Mouse (Mus musculus) hindbrain, postnatal 0 days (tissue): ENCODE measurements around the gene Arf4. TPM values are rescaled to one million over a fixed set of nuclear protein-coding genes. Genes with fewer than 3 reads are reported as not detected.

ENCODE experiments used
- ATAC-seq: fragments of 200-750 bp; cut with Nextera tagmentation; 2 replicates; pipeline ENCODE4 v1.8.0; 2017; ENCODE audit warnings: mild to moderate bottlenecking, moderate TSS enrichment, moderate library complexity
- DNase-seq: peaks from one replicate; pipeline ENCODE4 v3.0.0-alpha.2; 2015; ENCODE audit warnings: low spot score
- H3K27ac ChIP-seq: fragments of 300-500 bp; sonication (generic); 2 replicates; pipeline ENCODE4 v1.5.1; 2014; ENCODE audit warnings: mild to moderate bottlenecking
- H3K27me3 ChIP-seq: fragments of 300-500 bp; sonication (generic); 2 replicates; pipeline ENCODE4 v1.6.1; 2014; ENCODE audit warnings: low read length, mixed read lengths; ENCODE audit not compliant: insufficient read depth
- H3K36me3 ChIP-seq: fragments of 300-500 bp; sonication (generic); 2 replicates; pipeline ENCODE4 v1.6.1; 2014; ENCODE audit warnings: low read length, mixed read lengths; ENCODE audit not compliant: insufficient read depth
- H3K4me1 ChIP-seq: fragments of 300-500 bp; sonication (generic); 2 replicates; pipeline ENCODE4 v1.6.1; 2014; ENCODE audit warnings: antibody characterized with exemption, low read length, mixed read lengths; ENCODE audit not compliant: insufficient read depth
- H3K4me2 ChIP-seq: fragments of 300-500 bp; sonication (generic); 2 replicates; pipeline ENCODE4 v1.6.1; 2014; ENCODE audit warnings: low read depth, mild to moderate bottlenecking, low read length, moderate library complexity, mixed read lengths
- H3K4me3 ChIP-seq: fragments of 300-500 bp; sonication (generic); 2 replicates; pipeline ENCODE4 v1.5.1; 2014; ENCODE audit warnings: low read length
- H3K9ac ChIP-seq: fragments of 300-500 bp; sonication (generic); replicated peaks from 2 replicates; pipeline ENCODE4 v1.6.1; 2014; ENCODE audit warnings: mild to moderate bottlenecking, low read length, moderate library complexity, mixed read lengths
- H3K9me3 ChIP-seq: fragments of 300-500 bp; sonication (generic); 2 replicates; pipeline ENCODE4 v1.6.1; 2016; ENCODE audit warnings: low read length, mixed read lengths
- CTCF ChIP-seq: IDR thresholded peaks from 2 replicates; pipeline ENCODE4 v1.5.1; 2016; ENCODE audit warnings: antibody characterized with exemption, control low read depth, low read depth
- WGBS: fragments of 180-500 bp; shearing (Covaris S2); extraction: QIAGEN DNeasy Blood & Tissue Kit; methylation state at CpG from one replicate; pipeline ENCODE4 v1.1.7; 2014; 5-methylcytosine and 5-hydroxymethylcytosine counted together
- polyA plus RNA-seq: library from polyadenylated mRNA; unstranded; fragments of >200 nt; fragmentation: Nextera tagmentation; extraction: Ambion mirVana; gene quantifications from 2 replicates; pipeline ENCODE4 v1.2.1, GENCODE M21; 2015
- total RNA-seq: library from RNA; depleted of rRNA; stranded (reverse); fragments of >200 nt; gene quantifications from 2 replicates; pipeline ENCODE4 v1.2.3, GENCODE M21; 2014

Arf4 gene
- total and polyA plus RNA-seq, 2 experiments from 2014 or later: 119 to 395 TPM

DNA sequence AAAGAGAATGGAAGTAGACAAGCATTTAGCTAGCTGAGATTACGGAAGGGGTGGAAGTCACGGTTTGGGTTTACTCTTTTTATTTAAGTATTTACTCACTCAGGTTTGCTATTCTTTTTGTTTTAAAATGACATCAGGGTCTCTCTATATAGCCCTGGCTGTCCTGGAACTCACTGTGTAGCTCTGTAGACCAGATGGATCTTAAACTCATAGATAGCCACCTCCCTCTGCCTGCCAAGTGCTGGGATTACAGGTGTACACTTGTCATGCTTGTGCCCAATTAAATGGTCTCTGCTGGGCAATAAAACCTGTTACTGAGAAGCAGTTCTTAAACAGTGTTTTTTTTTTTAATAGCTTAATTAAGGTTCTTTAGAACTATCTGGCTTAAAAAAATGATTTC lies 2.1 kb downstream of the Arf4 start:
- Histone ChIP-seq H3K9ac (peak overlapping the region; percentile 80), H3K4me2 (peak overlapping the region; percentile 91), H3K4me1 (no peaks in the 10 kb centered on the region; the same call in 1 of the 2 replicates), H3K9me3 (no peaks in the 10 kb centered on the region), H3K27me3 (no peaks in the 10 kb centered on the region), H3K4me3 (peak overlapping the region; percentile 83), H3K36me3 (no peaks in the 10 kb centered on the region), H3K27ac (no peak overlapping the region)
- peak; percentile 43 for DNase-seq
- TF ChIP-seq CTCF: peak; percentile 29; the same call in 1 of the 2 replicates
- WGBS: 22% methylated on average over 2 of the region's 2 CpGs
- no peak for ATAC-seq

- no peak overlapping the region for H3K4me2 ChIP-seq
- H3K27me3 ChIP-seq: no peaks in the 10 kb centered on the region
- no peak overlapping the region for H3K27ac ChIP-seq
- no peaks in the 10 kb centered on the region for H3K9me3 ChIP-seq
- no peak for TF ChIP-seq CTCF
- ATAC-seq (no peak), DNase-seq (no peak)
- WGBS: 66% methylated on average over 3 of the region's 3 CpGs
- H3K4me1 ChIP-seq: no peaks in the 10 kb centered on the region; the same call in 1 of the 2 replicates
- H3K4me3 ChIP-seq: no peak overlapping the region
- H3K9ac ChIP-seq: no peak overlapping the region
- H3K36me3 ChIP-seq: no peaks in the 10 kb centered on the region
Measured at GRCm38 (mm10) chr14:26643006-26643624, 5.2 kb downstream of the Arf4 start.

DNA sequence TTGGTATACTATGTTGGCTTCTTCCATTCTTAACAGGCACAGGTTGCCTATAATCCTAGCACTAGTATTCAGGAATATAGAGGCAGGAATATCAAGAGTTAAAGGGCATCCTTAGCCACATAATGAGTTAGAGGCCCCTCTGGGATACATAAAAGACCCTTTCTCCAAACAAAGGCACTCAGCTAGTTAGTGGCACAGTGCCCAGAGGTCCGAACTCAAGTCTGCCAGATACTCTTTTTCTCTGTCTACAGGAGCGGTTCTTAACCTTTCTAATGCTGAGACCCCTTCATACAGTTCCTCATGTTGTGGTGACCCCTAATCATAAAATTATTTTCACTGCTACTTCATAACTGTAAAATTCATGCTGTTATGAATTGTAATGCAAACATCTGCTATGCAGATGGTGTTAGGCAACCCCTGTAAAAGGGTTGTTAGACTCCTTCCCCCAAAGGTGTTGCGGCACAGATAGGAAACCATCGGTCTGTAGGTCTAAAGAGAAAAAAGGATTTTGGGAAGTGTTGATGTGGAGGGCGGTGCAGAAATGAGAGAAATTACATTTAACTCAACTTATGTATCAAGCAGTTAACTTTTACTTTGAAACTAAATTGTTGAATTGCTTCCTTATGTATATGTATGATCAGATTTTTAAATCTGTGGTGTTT lies 8.2 kb downstream of the Arf4 start:
- DNase-seq: peak; percentile 74
- peak; percentile 45; the same call in 1 of the 2 replicates for ATAC-seq
- Histone ChIP-seq H3K9me3 (no peaks in the 10 kb centered on the region), H3K27me3 (no peaks in the 10 kb centered on the region), H3K4me1 (no peaks in the 10 kb centered on the region; the same call in 1 of the 2 replicates), H3K4me2 (peak overlapping the region; percentile 27; the same call in 1 of the 2 replicates), H3K27ac (no peak overlapping the region), H3K9ac (no peak overlapping the region), H3K36me3 (no peaks in the 10 kb centered on the region; the same call in 1 of the 2 replicates), H3K4me3 (no peak overlapping the region)
- no peak for TF ChIP-seq CTCF
- WGBS: 30% methylated on average over 5 of the region's 5 CpGs

GRCm38 (mm10) chr14:26647811-26648210 lies 9.9 kb downstream of the Arf4 start:
- no peak for ATAC-seq
- no peaks in the 10 kb centered on the region; the same call in 1 of the 2 replicates for H3K4me1 ChIP-seq
- no peak overlapping the region for H3K27ac ChIP-seq
- no peaks in the 10 kb centered on the region for H3K9me3 ChIP-seq
- 75% methylated on average over 2 of the region's 2 CpGs for WGBS
- H3K9ac ChIP-seq: no peak overlapping the region
- no peaks in the 10 kb centered on the region; the same call in 1 of the 2 replicates for H3K36me3 ChIP-seq
- H3K27me3 ChIP-seq: no peaks in the 10 kb centered on the region
- no peak overlapping the region for H3K4me2 ChIP-seq
- no peak for DNase-seq
- TF ChIP-seq CTCF: no peak
- H3K4me3 ChIP-seq: no peak overlapping the region

DNA sequence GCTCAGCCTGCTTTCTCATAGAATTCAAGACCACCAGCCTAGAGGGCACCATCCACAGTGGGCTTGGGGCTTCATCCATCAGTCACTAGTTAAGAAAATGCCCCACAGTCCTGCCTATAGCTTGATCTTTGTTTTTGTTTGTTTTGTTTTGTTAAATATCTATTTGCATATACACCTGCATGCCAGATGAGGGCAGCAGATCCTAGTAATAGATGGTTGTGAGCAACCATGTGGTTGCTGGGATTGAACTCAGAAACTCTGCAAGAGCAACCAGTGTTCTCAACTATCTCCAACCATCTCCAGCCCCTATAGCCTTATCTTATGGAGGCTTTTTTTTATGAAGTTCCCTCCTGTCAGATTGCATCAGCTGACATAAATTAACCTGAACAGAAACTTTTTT lies 14.0 kb downstream of the Arf4 start:
- Histone ChIP-seq H3K36me3 (peaks cover 16% of the 10 kb centered on the region), H3K27me3 (no peaks in the 10 kb centered on the region), H3K4me3 (no peak overlapping the region), H3K27ac (no peak overlapping the region), H3K9ac (no peak overlapping the region), H3K9me3 (no peaks in the 10 kb centered on the region), H3K4me1 (no peaks in the 10 kb centered on the region), H3K4me2 (no peak overlapping the region)
- peak; percentile 54 for TF ChIP-seq CTCF
- ATAC-seq: no peak
- DNase-seq: peak; percentile 20

- H3K9me3 ChIP-seq: no peaks in the 10 kb centered on the region
- no peak overlapping the region for H3K4me3 ChIP-seq
- no peaks in the 10 kb centered on the region for H3K27me3 ChIP-seq
- TF ChIP-seq CTCF: no peak
- H3K36me3 ChIP-seq: peaks cover 27% of the 10 kb centered on the region
- no peak overlapping the region for H3K27ac ChIP-seq
- no peak for ATAC-seq
- DNase-seq: no peak
- no peaks in the 10 kb centered on the region for H3K4me1 ChIP-seq
- no peak overlapping the region for H3K4me2 ChIP-seq
- H3K9ac ChIP-seq: no peak overlapping the region
Measured at GRCm38 (mm10) chr14:26658178-26658577, 20.3 kb downstream of the Arf4 start.

DNA sequence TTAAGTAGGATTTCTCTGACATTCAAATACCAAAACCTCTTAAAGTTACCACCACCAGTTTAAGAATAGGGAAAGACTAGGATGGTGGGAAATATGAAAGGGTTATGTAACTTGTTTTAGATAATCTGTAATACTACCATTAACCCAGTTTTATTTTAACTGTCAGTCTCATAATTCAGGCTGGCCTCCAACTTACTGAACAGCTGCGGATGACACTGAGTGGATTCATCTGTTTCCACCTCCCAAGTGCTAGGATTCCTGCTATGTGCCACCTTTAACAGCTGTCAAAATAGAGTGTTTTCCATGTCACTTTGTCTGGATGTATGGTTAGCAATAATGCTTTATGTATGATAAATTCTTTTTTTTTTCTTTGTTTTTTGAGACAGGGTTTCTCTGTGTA lies 22.4 kb downstream of the Arf4 start:
- 89% methylated on average over 1 of the region's 1 CpGs for WGBS
- Histone ChIP-seq H3K9ac (no peak overlapping the region), H3K4me3 (no peak overlapping the region), H3K4me1 (no peaks in the 10 kb centered on the region), H3K27ac (no peak overlapping the region), H3K27me3 (no peaks in the 10 kb centered on the region), H3K36me3 (peaks cover 22% of the 10 kb centered on the region), H3K4me2 (no peak overlapping the region), H3K9me3 (no peaks in the 10 kb centered on the region)
- no peak for TF ChIP-seq CTCF
- DNase-seq: no peak
- no peak for ATAC-seq
